Mouse (Mus musculus): Measurements from ENCODE around the gene C130050O18Rik.

DNA sequence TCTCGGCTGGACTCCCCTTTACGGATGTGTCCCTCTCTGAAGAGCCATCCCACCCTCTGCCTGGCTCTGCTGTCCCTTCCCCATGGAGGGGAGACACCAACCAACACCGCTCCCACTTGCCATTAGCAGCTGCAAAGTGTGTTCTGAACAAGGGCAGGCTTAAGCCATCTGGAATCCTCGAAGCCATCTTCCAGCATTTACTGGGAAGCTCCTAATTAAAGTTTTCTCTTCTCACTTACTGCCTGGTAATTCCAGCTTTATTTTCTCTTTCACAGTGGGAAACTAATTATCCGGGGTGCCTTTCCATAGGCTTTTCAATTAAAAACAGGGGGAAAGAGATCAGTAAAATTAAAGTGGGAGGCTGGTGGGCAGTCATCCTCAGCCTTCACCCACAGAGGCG is 27.3 kb downstream of the C130050O18Rik start:
- TF ChIP-seq CTCF (IDR thresholded peaks at IDR 0.05; ENCODE audit: borderline replicate concordance, extremely low read depth, insufficient read depth, insufficient read length) (no peak), POLR2A (IDR thresholded peaks at IDR 0.05; ENCODE audit: borderline replicate concordance, extremely low read depth, insufficient read depth, insufficient read length, poor library complexity, severe bottlenecking) (no peak)

Data from brain, embryonic 14.5 days (tissue).